Mouse (Mus musculus) lung, embryonic 16.5 days (tissue): ENCODE measurements around the gene Arhgap45. TPM values are rescaled to one million over a fixed set of nuclear protein-coding genes. Genes with fewer than 3 reads are reported as not detected.
"Not testable (repeated sequence)": the region's sequence is repeated elsewhere in the genome, so short reads cannot be mapped to it uniquely, and the experiment has no call there.

Experiments
- ATAC-seq: fragments of 200-750 bp; cut with Nextera tagmentation; 2 replicates; pipeline ENCODE4 v1.8.0; 2017; ENCODE audit warnings: low read depth, mild to moderate bottlenecking, moderate library complexity
- H3K27ac ChIP-seq: fragments of 300-500 bp; sonication (generic); 2 replicates; pipeline ENCODE4 v1.5.1; 2014; ENCODE audit warnings: mild to moderate bottlenecking, control low read depth, low read length
- H3K27me3 ChIP-seq: fragments of 300-500 bp; sonication (generic); 2 replicates; pipeline ENCODE4 v1.6.1; 2014; ENCODE audit warnings: low read depth, low read length, mixed read lengths; ENCODE audit not compliant: control insufficient read depth, insufficient read depth
- H3K36me3 ChIP-seq: fragments of 300-500 bp; sonication (generic); 2 replicates; pipeline ENCODE4 v1.6.1; 2014; ENCODE audit warnings: low read length; ENCODE audit not compliant: control insufficient read depth, insufficient read depth
- H3K4me1 ChIP-seq: fragments of 300-500 bp; sonication (generic); replicated peaks from 2 replicates; pipeline ENCODE4 v1.6.1; 2014; ENCODE audit warnings: low read length, mixed read lengths; ENCODE audit not compliant: control insufficient read depth, insufficient read depth
- H3K4me2 ChIP-seq: fragments of 300-500 bp; sonication (generic); 2 replicates; pipeline ENCODE4 v1.6.1; 2014; ENCODE audit warnings: low read depth, low read length, control low read depth
- H3K4me3 ChIP-seq: fragments of 300-500 bp; sonication (generic); 2 replicates; pipeline ENCODE4 v1.5.1; 2014; ENCODE audit warnings: mild to moderate bottlenecking, low read length, control low read depth
- H3K9ac ChIP-seq: fragments of 300-500 bp; sonication (generic); 2 replicates; pipeline ENCODE4 v1.6.1; 2014; ENCODE audit warnings: low read length, control low read depth
- H3K9me3 ChIP-seq: fragments of 300-500 bp; sonication (generic); 2 replicates; pipeline ENCODE4 v1.6.1; 2016; ENCODE audit warnings: low read length; ENCODE audit not compliant: control insufficient read depth
- WGBS: fragments of 180-500 bp; shearing (Covaris S2); extraction: QIAGEN DNeasy Blood & Tissue Kit; methylation state at CpG from one replicate; pipeline ENCODE4 v1.1.7; 2014; 5-methylcytosine and 5-hydroxymethylcytosine counted together
- polyA plus RNA-seq: library from polyadenylated mRNA; unstranded; fragments of >200 nt; fragmentation: Nextera tagmentation; extraction: Ambion mirVana; gene quantifications from 2 replicates; pipeline ENCODE4 v1.2.1, GENCODE M21; 2015

Arhgap45 gene
- polyA plus RNA-seq, 1 experiment from 2014 or later = 18.1 TPM

- H3K27ac ChIP-seq = peak overlapping the region; percentile 10
- no peak overlapping the region for H3K4me3 ChIP-seq
- H3K4me2 ChIP-seq = no peak overlapping the region
- no peaks in the 10 kb centered on the region for H3K9me3 ChIP-seq
- ATAC-seq = peak; percentile 59
- H3K4me1 ChIP-seq = peaks cover 33% of the 10 kb centered on the region
- peak overlapping the region; percentile 35 for H3K9ac ChIP-seq
- H3K27me3 ChIP-seq = no peaks in the 10 kb centered on the region
- 25% methylated on average over 9 of the region's 9 CpGs for WGBS
- H3K36me3 ChIP-seq = peaks cover 30% of the 10 kb centered on the region
Observed at GRCm38 (mm10) chr10:80033511-80034391, 17.3 kb downstream of the Arhgap45 start.

- Histone ChIP-seq H3K9ac (no peak overlapping the region), H3K27ac (no peak overlapping the region), H3K36me3 (peaks cover 28% of the 10 kb centered on the region), H3K27me3 (no peaks in the 10 kb centered on the region), H3K4me2 (no peak overlapping the region), H3K4me3 (no peak overlapping the region), H3K4me1 (peaks cover 36% of the 10 kb centered on the region), H3K9me3 (no peaks in the 10 kb centered on the region)
- no peak for ATAC-seq
- WGBS = 78% methylated on average over 8 of the region's 8 CpGs
Observed at GRCm38 (mm10) chr10:80035148-80035547, 18.7 kb downstream of the Arhgap45 start.

GRCm38 (mm10) chr10:80035686-80036085 is 19.2 kb downstream of the Arhgap45 start:
- Histone ChIP-seq H3K27ac (no peak overlapping the region), H3K4me2 (no peak overlapping the region), H3K36me3 (peaks cover 27% of the 10 kb centered on the region), H3K4me1 (peaks cover 36% of the 10 kb centered on the region), H3K9me3 (no peaks in the 10 kb centered on the region), H3K9ac (no peak overlapping the region), H3K4me3 (no peak overlapping the region), H3K27me3 (no peaks in the 10 kb centered on the region)
- no peak for ATAC-seq
- 89% methylated on average over 5 of the region's 5 CpGs for WGBS

GRCm38 (mm10) chr10:80036832-80037231 is 20.4 kb downstream of the Arhgap45 start:
- WGBS = 87% methylated on average over 13 of the region's 13 CpGs
- peaks cover 36% of the 10 kb centered on the region for H3K4me1 ChIP-seq
- no peak overlapping the region for H3K4me2 ChIP-seq
- no peak overlapping the region for H3K9ac ChIP-seq
- no peak for ATAC-seq
- H3K27me3 ChIP-seq = no peaks in the 10 kb centered on the region
- H3K36me3 ChIP-seq = peaks cover 27% of the 10 kb centered on the region
- H3K27ac ChIP-seq = no peak overlapping the region
- H3K4me3 ChIP-seq = no peak overlapping the region
- H3K9me3 ChIP-seq = no peaks in the 10 kb centered on the region

- Histone ChIP-seq H3K4me2 (peak within 1 kb of the TSS; percentile 84), H3K36me3 (peaks cover 27% of the 10 kb centered on the region), H3K4me1 (peaks cover 13% of the 10 kb centered on the region), H3K27ac (peak within 1 kb of the TSS; percentile 63), H3K9ac (peak within 1 kb of the TSS; percentile 89), H3K4me3 (peak within 1 kb of the TSS; percentile 94), H3K27me3 (no peaks in the 10 kb centered on the region), H3K9me3 (no peaks in the 10 kb centered on the region)
- under 1% methylated on average over 40 of the region's 40 CpGs for WGBS
- peak; percentile 98 for ATAC-seq
Observed at GRCm38 (mm10) chr10:80039559-80039979, 23.1 kb downstream of the Arhgap45 start, which contains the start of gene Polr2e. Gene Polr2e (minus strand): TSS chr10:80039795.

GRCm38 (mm10) chr10:80041409-80042060 is 25.1 kb downstream of the Arhgap45 start:
- 82% methylated on average over 8 of the region's 8 CpGs for WGBS
- not testable (repeated sequence) for H3K27me3 ChIP-seq, H3K9me3 ChIP-seq, H3K4me3 ChIP-seq, H3K9ac ChIP-seq, H3K4me2 ChIP-seq, H3K27ac ChIP-seq, ATAC-seq
- Histone ChIP-seq H3K4me1 (peaks cover 13% of the 10 kb centered on the region), H3K36me3 (peaks cover 14% of the 10 kb centered on the region)

GRCm38 (mm10) chr10:80044087-80044486 is 27.6 kb downstream of the Arhgap45 start:
- no peak overlapping the region for H3K27ac ChIP-seq
- WGBS = 64% methylated on average over 4 of the region's 4 CpGs

GRCm38 (mm10) chr10:80045364-80045763 is 28.9 kb downstream of the Arhgap45 start:
- H3K9me3 ChIP-seq, ATAC-seq, H3K36me3 ChIP-seq, H3K27me3 ChIP-seq, H3K4me3 ChIP-seq, H3K27ac ChIP-seq, H3K4me2 ChIP-seq, H3K9ac ChIP-seq, H3K4me1 ChIP-seq: not testable (repeated sequence)
- WGBS = 83% methylated on average over 2 of the region's 4 CpGs

More at GRCm38 (mm10) chr10:80044087-80044486, 27.6 kb downstream of the Arhgap45 start:
- Histone ChIP-seq H3K27me3 (no peaks in the 10 kb centered on the region), H3K36me3 (no peaks in the 10 kb centered on the region), H3K9ac (0 out of 2 replicates have a peak overlapping the region, but pooled peaks have one; percentile 9), H3K4me3 (no peak overlapping the region), H3K4me1 (peaks cover 7% of the 10 kb centered on the region), H3K4me2 (no peak overlapping the region), H3K9me3 (no peaks in the 10 kb centered on the region)
- no peak for ATAC-seq

GRCm38 (mm10) chr10:80045766-80046165 is 29.3 kb downstream of the Arhgap45 start:
- no peak for ATAC-seq
- Histone ChIP-seq H3K27ac (no peak overlapping the region), H3K4me3 (no peak overlapping the region), H3K9me3 (no peaks in the 10 kb centered on the region), H3K4me1 (peaks cover 8% of the 10 kb centered on the region; the same call in 1 of the 2 replicates), H3K36me3 (no peaks in the 10 kb centered on the region), H3K27me3 (no peaks in the 10 kb centered on the region), H3K9ac (no peak overlapping the region), H3K4me2 (no peak overlapping the region)
- WGBS = 88% methylated on average over 5 of the region's 5 CpGs
